Mouse (Mus musculus) mouse embryonic stem cell (cell line): ENCODE data around the gene Syvn1.

ENCODE experiments used
- in situ Hi-C, 2 experiments: fragments of 300-500 bp; cut with MboI; formaldehyde crosslinking; loops; 1 replicate in 1 of 2; 3 replicates in 1 of 2; pipeline ENCODE4 v1.14.3; 2019 to 2020; ENCODE audit warnings: low sequenced_read_pairs in 2 of 2, low pct_unique_long_range_greater_than_20kb in 1 of 2, mixed read lengths in 1 of 2; ENCODE audit not compliant: unreplicated experiment in 1 of 2

The Syvn1 gene

DNA sequence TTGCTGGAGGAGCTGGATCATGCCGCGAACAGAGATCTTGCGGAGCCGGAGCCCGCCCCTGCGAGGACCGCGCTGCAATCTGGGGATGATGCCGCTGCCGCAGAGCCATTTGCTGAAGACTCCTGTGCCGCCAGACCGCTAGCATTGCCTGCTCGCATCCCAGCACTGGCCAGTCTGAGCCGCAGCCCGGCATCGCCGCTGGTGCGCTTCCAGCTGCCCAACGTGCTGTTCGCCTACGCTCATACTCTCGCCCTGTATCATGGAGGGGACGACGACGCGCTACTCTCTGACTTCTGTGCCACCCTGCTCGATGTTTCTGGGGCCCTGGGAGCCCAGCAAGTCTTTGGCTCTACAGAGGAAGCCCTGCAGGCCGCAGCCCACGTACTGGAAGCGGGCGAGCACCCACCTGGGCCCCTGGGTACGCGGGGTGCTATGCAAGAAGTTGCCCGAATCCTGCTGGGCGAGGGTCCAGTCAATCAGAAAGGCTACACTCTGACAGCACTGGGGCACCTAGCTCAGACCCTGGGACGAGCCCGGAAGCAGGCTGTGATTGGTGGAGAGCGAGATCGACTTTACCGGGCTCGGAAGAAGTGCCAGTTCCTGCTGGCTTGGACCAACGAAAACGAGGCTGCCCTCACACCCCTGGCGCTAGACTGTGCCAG, 15.4 kb downstream of the Syvn1 start:
- in situ Hi-C loops, result no loop called here

DNA sequence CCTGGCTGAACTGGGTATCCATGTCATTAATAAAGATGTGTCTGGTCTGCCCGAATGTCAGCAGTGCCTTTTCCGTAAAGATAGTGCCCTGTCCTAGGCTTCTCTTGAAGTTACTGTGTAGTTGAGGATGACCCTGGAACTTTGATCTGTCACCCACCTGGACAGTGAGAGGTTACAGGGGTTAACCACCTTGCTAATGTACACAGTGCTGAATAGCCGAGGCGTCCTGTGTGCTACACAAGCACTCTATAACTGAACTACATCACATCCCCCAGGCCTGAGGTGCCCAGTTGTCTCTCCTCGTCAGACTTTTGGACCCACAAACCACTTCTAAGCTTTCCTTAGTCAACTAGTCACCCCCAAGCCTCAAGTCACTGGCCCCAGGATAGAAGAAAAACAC, 16.0 kb downstream of the Syvn1 start:
- in situ Hi-C loops, result no loop called here

- in situ Hi-C loops, result no loop called here
Measured at GRCm38 (mm10) chr19:6063081-6063480, 16.7 kb downstream of the Syvn1 start.

DNA sequence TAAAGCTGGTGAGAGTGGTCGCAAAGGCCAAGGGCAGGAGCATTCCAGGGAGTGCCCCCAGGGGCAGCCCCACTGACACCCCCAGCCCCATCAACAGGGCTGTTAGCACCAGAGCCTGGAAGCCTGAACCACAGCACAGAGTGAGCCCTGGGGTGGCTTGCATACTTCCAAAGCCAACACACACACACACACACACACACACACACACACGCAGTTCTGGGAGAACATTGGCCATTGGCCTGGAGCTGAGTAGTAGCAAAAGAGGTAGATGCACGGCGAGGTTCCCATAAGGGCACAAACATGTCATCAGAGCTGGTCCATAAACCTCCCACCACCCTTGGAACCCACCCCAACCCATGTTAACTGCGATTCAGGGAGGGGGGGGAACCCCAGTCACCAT, 20.2 kb downstream of the Syvn1 start:
- in situ Hi-C loops, result no loop called here

- in situ Hi-C loops, result no loop called here
Measured at GRCm38 (mm10) chr19:6067011-6067723, 20.8 kb downstream of the Syvn1 start.

DNA sequence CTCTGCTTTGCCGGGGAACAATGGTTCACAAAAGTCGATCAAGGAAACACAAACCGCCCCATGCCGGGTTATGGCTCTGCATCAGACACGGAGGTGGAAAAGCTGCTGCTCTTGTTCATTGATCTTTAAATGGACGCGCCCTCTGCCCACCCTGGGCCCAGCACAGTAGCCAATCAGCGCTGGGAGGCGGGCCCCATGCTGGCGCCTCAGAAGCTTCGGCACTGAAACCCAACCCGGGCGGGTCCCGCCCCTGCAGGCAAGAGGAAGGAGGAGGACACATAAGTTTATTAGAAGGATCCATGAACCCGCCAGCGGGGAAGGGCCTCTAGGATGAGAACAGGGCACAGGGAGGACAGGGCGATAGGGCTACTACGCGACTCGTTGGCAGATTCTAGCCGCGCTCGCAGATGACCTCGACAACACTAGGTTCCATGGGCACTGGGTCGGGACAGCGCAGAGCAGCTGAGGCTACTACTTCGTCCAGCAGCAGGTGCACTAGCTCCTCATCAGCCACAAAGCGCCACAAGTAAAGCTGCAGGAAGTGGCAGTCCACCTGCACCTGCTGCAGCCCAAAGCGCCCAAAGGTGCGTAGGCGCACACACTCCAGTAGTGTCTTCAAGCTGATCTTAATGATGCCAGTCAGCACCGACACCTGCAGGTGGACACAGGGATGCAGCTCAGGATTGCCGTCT, 21.5 kb downstream of the Syvn1 start, which contains the start of gene Tm7sf2:
Gene Tm7sf2, minus strand, starts transcription at position 650 of the 692 bp plus-strand sequence.
- in situ Hi-C loops, result no loop called here

DNA sequence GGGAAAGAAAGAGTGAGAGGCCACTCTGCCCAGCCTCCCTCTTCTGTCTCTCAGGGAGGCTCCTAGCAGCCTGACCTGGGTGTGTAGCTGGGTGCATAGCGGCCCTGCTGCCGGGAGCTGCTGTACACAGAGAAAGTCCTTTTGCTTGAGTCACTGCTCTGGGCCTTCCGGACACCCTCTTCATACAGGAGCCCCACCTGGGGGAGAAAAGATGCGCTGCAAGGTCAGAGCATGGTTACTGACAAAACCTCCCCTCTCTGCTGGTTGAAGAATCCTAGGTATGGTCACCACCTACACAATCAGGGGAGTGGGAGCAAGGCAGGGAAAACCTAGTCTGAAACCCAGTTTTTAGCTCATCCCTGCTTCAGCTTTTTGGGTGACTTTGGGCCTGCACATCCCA, 22.6 kb downstream of the Syvn1 start:
- in situ Hi-C loops, result no loop called here

DNA sequence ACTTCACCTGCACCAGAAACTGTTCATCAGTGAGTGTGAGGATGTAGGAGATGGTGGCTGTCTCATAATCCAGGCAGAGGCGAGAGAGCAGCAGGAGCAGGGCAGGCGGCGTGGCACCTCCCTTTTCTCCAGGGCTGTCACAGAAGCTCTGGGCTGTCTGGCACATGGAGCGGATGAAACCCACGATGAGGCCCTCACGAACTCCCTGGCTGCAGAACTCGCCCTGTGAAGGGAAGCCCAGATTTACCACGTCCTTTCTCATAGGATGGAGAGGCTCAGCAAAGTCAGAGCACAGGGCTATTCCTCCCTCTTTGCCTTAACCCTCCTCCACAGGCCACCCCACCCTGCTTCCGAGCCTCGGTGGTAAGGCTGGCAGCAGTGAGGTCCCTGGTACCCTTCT, 23.5 kb downstream of the Syvn1 start:
- in situ Hi-C loops, result no loop called here

- in situ Hi-C loops, result no loop called here
Measured at GRCm38 (mm10) chr19:6070571-6071250, 24.3 kb downstream of the Syvn1 start.

- in situ Hi-C loops, result no loop called here
Measured at GRCm38 (mm10) chr19:6071261-6071660, 24.9 kb downstream of the Syvn1 start.

- in situ Hi-C loops, result no loop called here
Measured at GRCm38 (mm10) chr19:6073889-6074288, 27.5 kb downstream of the Syvn1 start.

- in situ Hi-C loops, result no loop called here
Measured at GRCm38 (mm10) chr19:6076564-6077393, 30.4 kb downstream of the Syvn1 start, which contains the start of gene Vps51. Vps51 (minus strand) TSS chr19:6077231.

DNA sequence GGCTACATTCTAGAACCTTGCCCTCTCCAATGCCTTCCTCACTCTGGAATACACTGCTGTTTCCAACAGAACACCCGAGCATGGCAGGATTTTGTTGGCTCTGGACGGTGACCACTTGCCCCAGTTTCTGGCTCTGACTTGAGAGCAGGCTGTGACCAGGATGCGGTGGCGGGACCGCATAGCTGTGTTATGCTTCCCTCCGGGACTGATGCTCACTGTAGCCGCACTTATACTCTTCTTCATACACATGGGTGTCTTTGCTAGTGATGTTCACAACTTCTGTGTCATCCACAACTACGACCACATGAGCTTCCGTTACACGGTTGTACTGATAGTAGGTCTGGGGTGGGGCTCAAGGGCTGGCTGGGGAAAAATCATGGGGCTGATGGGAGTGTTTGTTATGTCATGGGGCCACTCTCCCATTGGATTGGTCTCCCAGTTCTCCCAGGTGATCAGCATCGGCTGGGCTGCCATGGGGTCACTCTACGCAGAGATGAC, 33.7 kb downstream of the Syvn1 start, which contains the start of gene Tmem262:
Gene Tmem262, plus strand, starts transcription at position 51 of the 498 bp plus-strand sequence.
- in situ Hi-C loops, result no loop called here

DNA sequence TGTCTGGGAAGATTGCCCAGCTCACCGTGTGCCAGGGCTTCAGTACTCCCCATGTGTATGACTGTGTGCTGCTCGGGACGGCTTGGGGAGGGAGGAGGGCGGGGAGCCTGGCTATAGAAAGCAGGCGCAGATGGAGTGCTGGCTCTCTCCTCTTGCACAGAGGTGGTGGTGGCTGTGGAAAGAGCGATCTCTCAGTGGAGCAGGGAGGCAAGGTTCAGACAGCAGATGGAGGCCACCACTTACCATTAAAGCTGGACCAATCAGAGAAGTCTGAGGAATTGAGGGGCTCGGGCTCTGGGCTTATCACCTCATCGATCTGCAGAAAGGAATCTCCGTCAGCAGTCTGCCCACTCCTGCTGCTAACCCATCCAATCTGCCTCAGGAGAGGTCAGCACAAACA, 35.8 kb downstream of the Syvn1 start, which contains the start of gene Gm28374:
Gene Gm28374, minus strand, starts transcription at position 101 of the 400 bp plus-strand sequence.
- in situ Hi-C loops, result no loop called here

DNA sequence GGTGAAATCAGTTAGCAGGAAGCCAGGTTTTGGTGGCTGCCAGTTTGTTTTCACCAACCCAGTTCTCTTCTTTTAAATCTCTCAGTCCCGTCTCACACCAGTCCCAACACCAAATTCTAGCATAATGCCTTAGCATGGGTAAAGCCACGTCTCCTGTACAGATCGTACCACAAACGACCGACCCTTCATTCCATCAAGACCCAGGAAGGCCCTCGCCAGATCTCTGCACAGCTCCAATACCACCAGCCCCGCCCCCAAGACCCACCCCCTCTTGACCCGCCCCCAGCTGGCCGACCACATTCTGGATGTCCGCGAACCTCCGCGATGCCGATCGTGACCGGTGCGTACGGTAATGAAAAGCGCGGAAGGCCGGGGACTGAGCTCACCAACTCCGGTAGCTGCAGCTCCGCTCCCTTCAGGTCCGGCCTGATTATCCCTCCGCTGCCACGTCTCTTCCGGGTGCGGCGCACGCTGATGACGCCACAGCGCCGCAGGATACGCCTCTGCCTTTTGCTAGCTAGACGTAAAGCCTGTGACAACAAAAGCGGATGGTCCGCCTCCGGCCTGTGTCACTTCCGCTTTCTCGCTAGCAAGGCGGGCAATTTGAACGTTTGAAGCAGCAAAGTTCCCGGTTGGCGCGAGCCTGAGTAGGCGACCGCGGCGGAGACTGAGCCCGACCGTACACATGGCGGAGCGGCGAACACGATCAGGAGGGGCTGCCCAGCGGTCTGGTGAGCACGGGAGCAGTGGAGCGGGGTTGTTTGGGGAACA, 38.3 kb downstream of the Syvn1 start, which contains the start of the genes Zfpl1 and Cdca5:
Gene Zfpl1, minus strand, starts transcription at position 479 of the 771 bp plus-strand sequence.
Gene Cdca5, plus strand, starts transcription at position 506 of the 771 bp plus-strand sequence.
- in situ Hi-C loops, result no loop called here

DNA sequence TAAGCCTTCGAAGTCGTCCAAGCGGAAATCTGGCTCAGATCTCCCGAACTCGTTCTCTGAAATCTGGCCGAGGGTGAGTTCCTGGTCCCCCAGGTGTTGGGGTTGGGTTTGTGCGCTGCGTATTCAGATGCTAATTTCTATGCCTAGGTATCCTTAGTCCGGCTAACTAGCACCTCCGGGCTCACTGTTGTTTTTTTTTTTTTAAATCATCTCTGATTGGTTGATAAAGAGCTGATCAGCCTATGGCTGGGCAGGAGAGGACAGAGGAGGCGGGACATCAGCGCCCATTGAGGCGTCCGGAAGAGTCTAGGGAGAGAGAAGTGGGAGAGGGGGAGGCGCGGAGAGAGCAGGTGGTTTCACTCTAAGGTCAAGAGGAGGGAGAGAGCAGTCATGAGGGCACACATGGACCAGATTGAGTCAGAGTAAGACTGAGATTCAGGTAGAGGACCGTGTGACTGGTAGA, 39.1 kb downstream of the Syvn1 start:
- in situ Hi-C loops, result no loop called here

GRCm38 (mm10) chr19:6088841-6089240, 42.5 kb downstream of the Syvn1 start:
- in situ Hi-C loops, result no loop called here
